Mouse (Mus musculus): ENCODE measurements around the gene Atg10. TPM values are rescaled to one million over a fixed set of nuclear protein-coding genes. Genes with fewer than 3 reads are reported as not detected.

Atg10 gene
- polyA plus RNA-seq, 1 experiment from 2014 or later, result 16.2 TPM

- H3K9ac ChIP-seq (ENCODE audit: low read length), result no peak overlapping the region
- no peak overlapping the region for H3K4me3 ChIP-seq (ENCODE audit: low read depth, low read length)
- no peaks in the 10 kb centered on the region for H3K9me3 ChIP-seq (ENCODE audit: control insufficient read depth, low read length)
- H3K4me1 ChIP-seq (ENCODE audit: control insufficient read depth, insufficient read depth, low read length), result no peaks in the 10 kb centered on the region
- H3K36me3 ChIP-seq (ENCODE audit: control insufficient read depth, insufficient read depth, low read length), result no peaks in the 10 kb centered on the region
- DNase-seq (ENCODE audit: low spot score) (no peak), ATAC-seq (ENCODE audit: insufficient read depth, low FRiP score, low TSS enrichment) (no peak)
- WGBS, result 78% methylated on average over 4 of the region's 4 CpGs
- H3K27ac ChIP-seq (ENCODE audit: low read depth, low read length), result no peak overlapping the region
- H3K4me2 ChIP-seq (ENCODE audit: low read depth), result no peak overlapping the region
- no peaks in the 10 kb centered on the region for H3K27me3 ChIP-seq (ENCODE audit: control insufficient read depth, insufficient read depth, low read length)
Measured at GRCm38 (mm10) chr13:91090861-91091730, 132.7 kb downstream of the Atg10 start.

- no peak overlapping the region for H3K4me2 ChIP-seq (ENCODE audit: low read depth)
- H3K27ac ChIP-seq (ENCODE audit: low read depth, low read length), result no peak overlapping the region
- H3K27me3 ChIP-seq (ENCODE audit: control insufficient read depth, insufficient read depth, low read length), result no peaks in the 10 kb centered on the region
- H3K36me3 ChIP-seq (ENCODE audit: control insufficient read depth, insufficient read depth, low read length), result no peaks in the 10 kb centered on the region
- no peak for ATAC-seq (ENCODE audit: insufficient read depth, low FRiP score, low TSS enrichment)
- no peak overlapping the region for H3K9ac ChIP-seq (ENCODE audit: low read length)
- WGBS, result 94% methylated on average over 12 of the region's 12 CpGs
- no peak overlapping the region for H3K4me3 ChIP-seq (ENCODE audit: low read depth, low read length)
- no peak for DNase-seq (ENCODE audit: low spot score)
- no peaks in the 10 kb centered on the region for H3K9me3 ChIP-seq (ENCODE audit: control insufficient read depth, low read length)
- H3K4me1 ChIP-seq (ENCODE audit: control insufficient read depth, insufficient read depth, low read length), result no peaks in the 10 kb centered on the region
Measured at GRCm38 (mm10) chr13:91086361-91086900, 137.3 kb downstream of the Atg10 start.

- Histone ChIP-seq H3K4me1 (ENCODE audit: control insufficient read depth, insufficient read depth, low read length) (no peaks in the 10 kb centered on the region), H3K9me3 (ENCODE audit: control insufficient read depth, low read length) (no peaks in the 10 kb centered on the region), H3K4me3 (ENCODE audit: low read depth, low read length) (no peak overlapping the region), H3K4me2 (ENCODE audit: low read depth) (no peak overlapping the region), H3K27me3 (ENCODE audit: control insufficient read depth, insufficient read depth, low read length) (no peaks in the 10 kb centered on the region), H3K27ac (ENCODE audit: low read depth, low read length) (no peak overlapping the region), H3K9ac (ENCODE audit: low read length) (no peak overlapping the region), H3K36me3 (ENCODE audit: control insufficient read depth, insufficient read depth, low read length) (no peaks in the 10 kb centered on the region)
- 90% methylated on average over 2 of the region's 2 CpGs for WGBS
- ATAC-seq (ENCODE audit: insufficient read depth, low FRiP score, low TSS enrichment), result no peak
- DNase-seq (ENCODE audit: low spot score), result no peak
Measured at GRCm38 (mm10) chr13:91072351-91072750, 151.4 kb downstream of the Atg10 start.

- Histone ChIP-seq H3K4me3 (ENCODE audit: low read depth, low read length) (no peak overlapping the region), H3K9ac (ENCODE audit: low read length) (no peak overlapping the region), H3K27me3 (ENCODE audit: control insufficient read depth, insufficient read depth, low read length) (no peaks in the 10 kb centered on the region), H3K36me3 (ENCODE audit: control insufficient read depth, insufficient read depth, low read length) (no peaks in the 10 kb centered on the region), H3K9me3 (ENCODE audit: control insufficient read depth, low read length) (no peaks in the 10 kb centered on the region), H3K4me1 (ENCODE audit: control insufficient read depth, insufficient read depth, low read length) (no peaks in the 10 kb centered on the region), H3K27ac (ENCODE audit: low read depth, low read length) (no peak overlapping the region), H3K4me2 (ENCODE audit: low read depth) (no peak overlapping the region)
- no peak for ATAC-seq (ENCODE audit: insufficient read depth, low FRiP score, low TSS enrichment)
- WGBS, result 82% methylated on average over 5 of the region's 5 CpGs
- DNase-seq (ENCODE audit: low spot score), result no peak
Measured at GRCm38 (mm10) chr13:91060871-91061270, 162.9 kb downstream of the Atg10 start.

- no peaks in the 10 kb centered on the region for H3K36me3 ChIP-seq (ENCODE audit: control insufficient read depth, insufficient read depth, low read length)
- no peak for ATAC-seq (ENCODE audit: insufficient read depth, low FRiP score, low TSS enrichment)
- H3K4me2 ChIP-seq (ENCODE audit: low read depth), result no peak overlapping the region
- no peak overlapping the region for H3K4me3 ChIP-seq (ENCODE audit: low read depth, low read length)
- H3K4me1 ChIP-seq (ENCODE audit: control insufficient read depth, insufficient read depth, low read length), result no peaks in the 10 kb centered on the region
- no peak overlapping the region for H3K9ac ChIP-seq (ENCODE audit: low read length)
- H3K27me3 ChIP-seq (ENCODE audit: control insufficient read depth, insufficient read depth, low read length), result no peaks in the 10 kb centered on the region
- 0 out of 2 replicates have a peak, but pooled peaks cover 2% of the 10 kb centered on the region for H3K9me3 ChIP-seq (ENCODE audit: control insufficient read depth, low read length)
- DNase-seq (ENCODE audit: low spot score), result no peak
- WGBS, result 91% methylated on average over 4 of the region's 4 CpGs
- no peak overlapping the region for H3K27ac ChIP-seq (ENCODE audit: low read depth, low read length)
Measured at GRCm38 (mm10) chr13:91048171-91048570, 175.6 kb downstream of the Atg10 start.

GRCm38 (mm10) chr13:91046851-91047250, 176.9 kb downstream of the Atg10 start:
- no peak overlapping the region for H3K4me3 ChIP-seq (ENCODE audit: low read depth, low read length)
- H3K9me3 ChIP-seq (ENCODE audit: control insufficient read depth, low read length), result 0 out of 2 replicates have a peak, but pooled peaks cover 2% of the 10 kb centered on the region
- no peaks in the 10 kb centered on the region for H3K36me3 ChIP-seq (ENCODE audit: control insufficient read depth, insufficient read depth, low read length)
- WGBS, result 83% methylated on average over 5 of the region's 5 CpGs
- no peak overlapping the region for H3K9ac ChIP-seq (ENCODE audit: low read length)
- DNase-seq (ENCODE audit: low spot score), result no peak
- no peaks in the 10 kb centered on the region for H3K27me3 ChIP-seq (ENCODE audit: control insufficient read depth, insufficient read depth, low read length)
- ATAC-seq (ENCODE audit: insufficient read depth, low FRiP score, low TSS enrichment), result no peak
- H3K27ac ChIP-seq (ENCODE audit: low read depth, low read length), result no peak overlapping the region
- H3K4me1 ChIP-seq (ENCODE audit: control insufficient read depth, insufficient read depth, low read length), result no peaks in the 10 kb centered on the region
- H3K4me2 ChIP-seq (ENCODE audit: low read depth), result no peak overlapping the region

- 82% methylated on average over 1 of the region's 1 CpGs for WGBS
- H3K4me3 ChIP-seq (ENCODE audit: low read depth, low read length), result no peak overlapping the region
- H3K36me3 ChIP-seq (ENCODE audit: control insufficient read depth, insufficient read depth, low read length), result no peaks in the 10 kb centered on the region
- no peak overlapping the region for H3K4me2 ChIP-seq (ENCODE audit: low read depth)
- ATAC-seq (ENCODE audit: insufficient read depth, low FRiP score, low TSS enrichment) (no peak), DNase-seq (ENCODE audit: low spot score) (no peak)
- no peaks in the 10 kb centered on the region for H3K4me1 ChIP-seq (ENCODE audit: control insufficient read depth, insufficient read depth, low read length)
- H3K27me3 ChIP-seq (ENCODE audit: control insufficient read depth, insufficient read depth, low read length), result no peaks in the 10 kb centered on the region
- no peaks in the 10 kb centered on the region for H3K9me3 ChIP-seq (ENCODE audit: control insufficient read depth, low read length)
- no peak overlapping the region for H3K9ac ChIP-seq (ENCODE audit: low read length)
- no peak overlapping the region for H3K27ac ChIP-seq (ENCODE audit: low read depth, low read length)
Measured at GRCm38 (mm10) chr13:91041236-91041635, 182.5 kb downstream of the Atg10 start.

GRCm38 (mm10) chr13:91040421-91040820, 183.3 kb downstream of the Atg10 start:
- no peak for DNase-seq (ENCODE audit: low spot score)
- Histone ChIP-seq H3K9ac (ENCODE audit: low read length) (no peak overlapping the region), H3K36me3 (ENCODE audit: control insufficient read depth, insufficient read depth, low read length) (no peaks in the 10 kb centered on the region), H3K27me3 (ENCODE audit: control insufficient read depth, insufficient read depth, low read length) (no peaks in the 10 kb centered on the region), H3K4me2 (ENCODE audit: low read depth) (no peak overlapping the region), H3K4me1 (ENCODE audit: control insufficient read depth, insufficient read depth, low read length) (no peaks in the 10 kb centered on the region), H3K27ac (ENCODE audit: low read depth, low read length) (no peak overlapping the region), H3K4me3 (ENCODE audit: low read depth, low read length) (no peak overlapping the region), H3K9me3 (ENCODE audit: control insufficient read depth, low read length) (no peaks in the 10 kb centered on the region)
- no peak for ATAC-seq (ENCODE audit: insufficient read depth, low FRiP score, low TSS enrichment)

Measured in neural tube, embryonic 11.5 days (tissue).